Mouse (Mus musculus) ES-E14 (cell line): ENCODE results near the gene Dus1l. TPM values are rescaled to one million over a fixed set of nuclear protein-coding genes. Genes with fewer than 3 reads are reported as not detected.
A peak's percentile ranks its signal among the peaks of the same experiment; 100 is the strongest.

ENCODE experiments used
- DNase-seq: peaks from one replicate; pipeline ENCODE4 v3.0.0-alpha.2; 2013; ENCODE audit warnings: low read depth, low spot score
- H3K27ac ChIP-seq: 2 replicates; pipeline ENCODE4 v1.5.1; 2012; ENCODE audit warnings: low read depth, mild to moderate bottlenecking, low read length, moderate library complexity, mixed read lengths; ENCODE audit not compliant: poor library complexity, insufficient read depth, severe bottlenecking
- H3K36me3 ChIP-seq: 2 replicates; pipeline ENCODE4 v1.6.1; 2012; ENCODE audit warnings: mild to moderate bottlenecking, low read length, moderate library complexity, mixed read lengths; ENCODE audit not compliant: control insufficient read depth, poor library complexity, insufficient read depth, severe bottlenecking
- H3K4me1 ChIP-seq, 2 experiments: fragments of 150-350 bp in 1 of 2; sonication (generic) in 1 of 2; 2 replicates each; pipeline ENCODE4 v1.6.1; 2012; ENCODE audit warnings: low read length in 2 of 2, mild to moderate bottlenecking in 1 of 2, mixed read lengths in 1 of 2; ENCODE audit not compliant: control insufficient read depth in 2 of 2, insufficient read depth in 2 of 2, poor library complexity in 1 of 2
- H3K4me3 ChIP-seq, 2 experiments: fragments of 150-350 bp in 1 of 2; sonication (generic) in 1 of 2; 2 replicates each; pipeline ENCODE4 v1.5.1; 2012; ENCODE audit warnings: low read length in 2 of 2, low read depth in 1 of 2, mild to moderate bottlenecking in 1 of 2, mixed read lengths in 1 of 2; ENCODE audit not compliant: insufficient read depth in 1 of 2, poor library complexity in 1 of 2, severe bottlenecking in 1 of 2
- H3K9ac ChIP-seq: 2 replicates; pipeline ENCODE4 v1.6.1; 2012; ENCODE audit warnings: low read depth, mild to moderate bottlenecking, low read length, mixed read lengths; ENCODE audit not compliant: poor library complexity, insufficient read depth, severe bottlenecking
- H3K9me3 ChIP-seq: fragments of 150-350 bp; sonication (generic); 2 replicates; pipeline ENCODE4 v1.6.1; 2012; ENCODE audit warnings: low read depth, mild to moderate bottlenecking, low read length; ENCODE audit not compliant: control insufficient read depth, insufficient read depth
- CHD2 ChIP-seq: IDR thresholded peaks from 2 replicates; pipeline ENCODE4 v1.6.1; 2014; ENCODE audit warnings: mild to moderate bottlenecking, low read depth, low read length, inconsistent platforms
- HCFC1 ChIP-seq: IDR thresholded peaks from 2 replicates; pipeline ENCODE4 v1.6.1; 2012; ENCODE audit warnings: low read length, inconsistent platforms, borderline replicate concordance; ENCODE audit not compliant: insufficient read depth
- MAFK ChIP-seq: IDR thresholded peaks from 2 replicates; pipeline ENCODE4 v1.6.1; 2014; ENCODE audit warnings: mild to moderate bottlenecking, low read depth, low read length, inconsistent platforms; ENCODE audit not compliant: insufficient read depth
- ZC3H11A ChIP-seq: IDR thresholded peaks from 2 replicates; pipeline ENCODE4 v1.6.1; 2012; ENCODE audit warnings: low read depth, mild to moderate bottlenecking, inconsistent platforms, low read length, borderline replicate concordance
- ZNF384 ChIP-seq: IDR thresholded peaks from 2 replicates; pipeline ENCODE4 v1.6.1; 2012; ENCODE audit warnings: low read depth, low read length, inconsistent platforms
- in situ Hi-C, 2 experiments: fragments of 600-800 bp; cut with MboI; formaldehyde crosslinking; loops; one replicate each; pipeline ENCODE4 v1.15.1; 2025; ENCODE audit warnings: low sequenced_read_pairs in 2 of 2, inconsistent platforms in 1 of 2; ENCODE audit not compliant: unreplicated experiment in 2 of 2
- total RNA-seq: library from RNA; depleted of rRNA; stranded (reverse); fragments of 300-350 nt; gene quantifications from 2 replicates; pipeline ENCODE4 v1.2.3, GENCODE M21; 2012

Dus1l gene
- total RNA-seq, 1 experiment, result 101 TPM

- in situ Hi-C loops, result no loop called here
- peak overlapping the region in 1 of 2 experiments; percentile 46; a peak in 3 of 4 replicates for H3K4me3 ChIP-seq
- peaks cover 3 to 7% of the 10 kb centered on the region in 2 experiments; a peak in 2 of 4 replicates for H3K4me1 ChIP-seq
- peak overlapping the region; percentile 49; the same call in 1 of the 2 replicates for H3K27ac ChIP-seq
- H3K9ac ChIP-seq, result peak overlapping the region; percentile 58
- DNase-seq, result peak; percentile 98
- no peak for TF ChIP-seq HCFC1
- TF ChIP-seq CHD2, result 0 out of 2 replicates have a peak, but pooled peaks have one; percentile 40
- TF ChIP-seq ZC3H11A, result peak; percentile 50; the same call in 1 of the 2 replicates
- no peak for TF ChIP-seq ZNF384
- TF ChIP-seq MAFK, result peak; percentile 56; the same call in 1 of the 2 replicates
- no peaks in the 10 kb centered on the region for H3K36me3 ChIP-seq
- H3K9me3 ChIP-seq, result no peaks in the 10 kb centered on the region
Measured at GRCm38 (mm10) chr11:120800061-120800904, 4.1 kb upstream of the Dus1l start.

GRCm38 (mm10) chr11:120799316-120799890 is 3.2 kb upstream of the Dus1l start:
- Histone ChIP-seq H3K36me3 (peaks cover 9% of the 10 kb centered on the region), H3K27ac (no peak overlapping the region), H3K4me1 (peaks cover 1 to 13% of the 10 kb centered on the region in 2 experiments; a peak in 1 of 4 replicates), H3K9me3 (no peaks in the 10 kb centered on the region), H3K9ac (no peak overlapping the region), H3K4me3 (no peak overlapping the region)
- TF ChIP-seq MAFK (no peak), HCFC1 (no peak), ZNF384 (peak; percentile 73), CHD2 (no peak)
- in situ Hi-C loops, result no loop called here
- no peak for DNase-seq

GRCm38 (mm10) chr11:120798244-120798643 is 2.0 kb upstream of the Dus1l start:
- H3K9me3 ChIP-seq, result no peaks in the 10 kb centered on the region
- H3K9ac ChIP-seq, result no peak overlapping the region
- in situ Hi-C loops, result no loop called here
- H3K27ac ChIP-seq, result no peak overlapping the region
- TF ChIP-seq ZC3H11A (no peak), HCFC1 (no peak), ZNF384 (no peak), CHD2 (no peak), MAFK (no peak)
- H3K36me3 ChIP-seq, result peaks cover 20% of the 10 kb centered on the region
- no peak overlapping the region for H3K4me3 ChIP-seq
- H3K4me1 ChIP-seq, result peaks cover 1 to 13% of the 10 kb centered on the region in 2 experiments; a peak in 1 of 4 replicates
- DNase-seq, result no peak

DNA sequence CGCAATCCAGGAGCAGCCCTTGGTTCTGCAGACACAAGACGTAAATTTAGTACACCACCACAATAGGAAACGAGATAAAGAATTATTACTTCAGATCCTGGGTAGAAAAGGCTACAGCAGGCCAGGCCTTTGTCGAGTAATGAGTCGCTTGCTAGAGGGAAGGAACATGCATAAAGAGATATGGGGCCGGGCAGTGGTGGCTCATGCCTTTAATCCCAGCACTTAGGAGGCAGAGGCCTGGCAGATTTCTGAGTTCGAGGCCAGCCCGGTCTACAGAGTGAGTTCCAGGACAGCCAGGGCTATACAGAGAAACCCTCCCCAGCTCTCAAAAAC is 377 bp upstream of the Dus1l start:
- Histone ChIP-seq H3K9me3 (no peaks in the 10 kb centered on the region), H3K36me3 (peaks cover 37% of the 10 kb centered on the region), H3K4me1 (peaks cover 1 to 13% of the 10 kb centered on the region in 2 experiments; a peak in 1 of 4 replicates), H3K27ac (no peak overlapping the region), H3K4me3 (peak overlapping the region; percentile 47 to 49), H3K9ac (peak overlapping the region; percentile 41; the same call in 1 of the 2 replicates)
- no peak for TF ChIP-seq MAFK
- TF ChIP-seq CHD2, result no peak
- no peak for TF ChIP-seq ZC3H11A
- TF ChIP-seq HCFC1, result no peak
- no peak for TF ChIP-seq ZNF384
- in situ Hi-C loops, result no loop called here
- no peak for DNase-seq
